Mouse (Mus musculus): ENCODE results near the gene Sox5. TPM values are rescaled to one million over a fixed set of nuclear protein-coding genes. Genes with fewer than 3 reads are reported as not detected.

Gene Sox5
- polyA plus RNA-seq, 1 experiment from 2014 or later: 3.3 TPM

GRCm38 (mm10) chr6:143895092-143895491, 886.7 kb downstream of the Sox5 start:
- Histone ChIP-seq H3K9ac (ENCODE audit: low read depth, low read length) (no peak overlapping the region), H3K4me1 (replicated peaks; ENCODE audit: control insufficient read depth, insufficient read depth, low read length) (no peaks in the 10 kb centered on the region), H3K36me3 (ENCODE audit: control insufficient read depth, insufficient read depth) (no peaks in the 10 kb centered on the region), H3K27me3 (replicated peaks; ENCODE audit: control insufficient read depth, insufficient read depth, low read length) (no peaks in the 10 kb centered on the region), H3K9me3 (ENCODE audit: control insufficient read depth) (no peaks in the 10 kb centered on the region), H3K27ac (ENCODE audit: low read depth, low read length) (no peak overlapping the region), H3K4me2 (replicated peaks; ENCODE audit: low read depth) (no peak overlapping the region), H3K4me3 (ENCODE audit: low read depth, low read length) (no peak overlapping the region)
- no peak for TF ChIP-seq CTCF (IDR thresholded peaks at IDR 0.05; ENCODE audit: low read depth)
- no peak for ATAC-seq
- 95% methylated on average over 6 of the region's 6 CpGs for WGBS

- Histone ChIP-seq H3K27ac (ENCODE audit: low read depth, low read length) (no peak overlapping the region), H3K4me2 (replicated peaks; ENCODE audit: low read depth) (no peak overlapping the region), H3K4me1 (replicated peaks; ENCODE audit: control insufficient read depth, insufficient read depth, low read length) (no peaks in the 10 kb centered on the region), H3K9ac (ENCODE audit: low read depth, low read length) (no peak overlapping the region), H3K36me3 (ENCODE audit: control insufficient read depth, insufficient read depth) (no peaks in the 10 kb centered on the region), H3K9me3 (ENCODE audit: control insufficient read depth) (no peaks in the 10 kb centered on the region), H3K27me3 (replicated peaks; ENCODE audit: control insufficient read depth, insufficient read depth, low read length) (no peaks in the 10 kb centered on the region), H3K4me3 (ENCODE audit: low read depth, low read length) (no peak overlapping the region)
- ATAC-seq: no peak
- 91% methylated on average over 2 of the region's 2 CpGs for WGBS
- TF ChIP-seq CTCF (IDR thresholded peaks at IDR 0.05; ENCODE audit: low read depth): no peak
These were observed 888.9 kb downstream of the Sox5 start for GRCm38 (mm10) chr6:143892869-143893268.

- Histone ChIP-seq H3K9me3 (ENCODE audit: control insufficient read depth) (no peaks in the 10 kb centered on the region), H3K4me2 (replicated peaks; ENCODE audit: low read depth) (no peak overlapping the region), H3K4me1 (replicated peaks; ENCODE audit: control insufficient read depth, insufficient read depth, low read length) (no peaks in the 10 kb centered on the region), H3K9ac (ENCODE audit: low read depth, low read length) (no peak overlapping the region), H3K27ac (ENCODE audit: low read depth, low read length) (no peak overlapping the region), H3K27me3 (replicated peaks; ENCODE audit: control insufficient read depth, insufficient read depth, low read length) (no peaks in the 10 kb centered on the region), H3K36me3 (ENCODE audit: control insufficient read depth, insufficient read depth) (no peaks in the 10 kb centered on the region), H3K4me3 (ENCODE audit: low read depth, low read length) (no peak overlapping the region)
- 71% methylated on average over 7 of the region's 7 CpGs for WGBS
- TF ChIP-seq CTCF (IDR thresholded peaks at IDR 0.05; ENCODE audit: low read depth): no peak
- no peak for ATAC-seq
These were observed 893.2 kb downstream of the Sox5 start for GRCm38 (mm10) chr6:143888556-143888955.

GRCm38 (mm10) chr6:143878525-143878924, 903.3 kb downstream of the Sox5 start:
- no peak overlapping the region for H3K4me3 ChIP-seq (ENCODE audit: low read depth, low read length)
- H3K27ac ChIP-seq (ENCODE audit: low read depth, low read length): no peak overlapping the region
- WGBS: 48% methylated on average over 6 of the region's 6 CpGs
- no peak for ATAC-seq
- no peak overlapping the region for H3K4me2 ChIP-seq (replicated peaks; ENCODE audit: low read depth)
- no peaks in the 10 kb centered on the region for H3K4me1 ChIP-seq (replicated peaks; ENCODE audit: control insufficient read depth, insufficient read depth, low read length)
- no peaks in the 10 kb centered on the region for H3K9me3 ChIP-seq (ENCODE audit: control insufficient read depth)
- H3K36me3 ChIP-seq (ENCODE audit: control insufficient read depth, insufficient read depth): no peaks in the 10 kb centered on the region
- no peaks in the 10 kb centered on the region for H3K27me3 ChIP-seq (replicated peaks; ENCODE audit: control insufficient read depth, insufficient read depth, low read length)
- no peak overlapping the region for H3K9ac ChIP-seq (ENCODE audit: low read depth, low read length)
- TF ChIP-seq CTCF (IDR thresholded peaks at IDR 0.05; ENCODE audit: low read depth): no peak

- Histone ChIP-seq H3K4me3 (ENCODE audit: low read depth, low read length) (no peak overlapping the region), H3K27me3 (replicated peaks; ENCODE audit: control insufficient read depth, insufficient read depth, low read length) (no peaks in the 10 kb centered on the region), H3K27ac (ENCODE audit: low read depth, low read length) (no peak overlapping the region), H3K9ac (ENCODE audit: low read depth, low read length) (no peak overlapping the region), H3K4me1 (replicated peaks; ENCODE audit: control insufficient read depth, insufficient read depth, low read length) (no peaks in the 10 kb centered on the region), H3K4me2 (replicated peaks; ENCODE audit: low read depth) (no peak overlapping the region), H3K36me3 (ENCODE audit: control insufficient read depth, insufficient read depth) (no peaks in the 10 kb centered on the region), H3K9me3 (ENCODE audit: control insufficient read depth) (no peaks in the 10 kb centered on the region)
- no peak for TF ChIP-seq CTCF (IDR thresholded peaks at IDR 0.05; ENCODE audit: low read depth)
- WGBS: 69% methylated on average over 3 of the region's 3 CpGs
- ATAC-seq: no peak
These were observed 913.0 kb downstream of the Sox5 start for GRCm38 (mm10) chr6:143868790-143869189.

GRCm38 (mm10) chr6:143868155-143868685, 913.6 kb downstream of the Sox5 start:
- no peak for ATAC-seq
- no peak overlapping the region for H3K4me2 ChIP-seq (replicated peaks; ENCODE audit: low read depth)
- H3K36me3 ChIP-seq (ENCODE audit: control insufficient read depth, insufficient read depth): no peaks in the 10 kb centered on the region
- no peak for TF ChIP-seq CTCF (IDR thresholded peaks at IDR 0.05; ENCODE audit: low read depth)
- H3K9me3 ChIP-seq (ENCODE audit: control insufficient read depth): no peaks in the 10 kb centered on the region
- no peaks in the 10 kb centered on the region for H3K4me1 ChIP-seq (replicated peaks; ENCODE audit: control insufficient read depth, insufficient read depth, low read length)
- no peak overlapping the region for H3K27ac ChIP-seq (ENCODE audit: low read depth, low read length)
- H3K27me3 ChIP-seq (replicated peaks; ENCODE audit: control insufficient read depth, insufficient read depth, low read length): no peaks in the 10 kb centered on the region
- no peak overlapping the region for H3K4me3 ChIP-seq (ENCODE audit: low read depth, low read length)
- 67% methylated on average over 3 of the region's 3 CpGs for WGBS
- no peak overlapping the region for H3K9ac ChIP-seq (ENCODE audit: low read depth, low read length)

GRCm38 (mm10) chr6:143867029-143867428, 914.7 kb downstream of the Sox5 start:
- H3K27ac ChIP-seq (ENCODE audit: low read depth, low read length): no peak overlapping the region
- H3K4me3 ChIP-seq (ENCODE audit: low read depth, low read length): no peak overlapping the region
- H3K4me2 ChIP-seq (replicated peaks; ENCODE audit: low read depth): no peak overlapping the region
- H3K9me3 ChIP-seq (ENCODE audit: control insufficient read depth): no peaks in the 10 kb centered on the region
- no peak for ATAC-seq
- no peak overlapping the region for H3K9ac ChIP-seq (ENCODE audit: low read depth, low read length)
- H3K27me3 ChIP-seq (replicated peaks; ENCODE audit: control insufficient read depth, insufficient read depth, low read length): no peaks in the 10 kb centered on the region
- no peaks in the 10 kb centered on the region for H3K4me1 ChIP-seq (replicated peaks; ENCODE audit: control insufficient read depth, insufficient read depth, low read length)
- no peak for TF ChIP-seq CTCF (IDR thresholded peaks at IDR 0.05; ENCODE audit: low read depth)
- WGBS: 52% methylated on average over 5 of the region's 5 CpGs
- no peaks in the 10 kb centered on the region for H3K36me3 ChIP-seq (ENCODE audit: control insufficient read depth, insufficient read depth)

Measured in intestine, postnatal 0 days (tissue).